Mouse (Mus musculus): ENCODE data around the gene Ndufs1. TPM values are rescaled to one million over a fixed set of nuclear protein-coding genes. Genes with fewer than 3 reads are reported as not detected.

Ndufs1 gene
- polyA plus RNA-seq, 1 experiment from 2014 or later, result 132 TPM

- ATAC-seq (ENCODE audit: insufficient read depth) (no peak), DNase-seq (peak; percentile 53)
- WGBS, result 17% methylated on average over 3 of the region's 3 CpGs
- Histone ChIP-seq H3K27ac (ENCODE audit: low read depth) (peak overlapping the region; percentile 100), H3K36me3 (ENCODE audit: insufficient read depth) (peaks cover 22% of the 10 kb centered on the region), H3K27me3 (ENCODE audit: insufficient read depth, low read length) (no peaks in the 10 kb centered on the region), H3K9ac (peak overlapping the region; percentile 100), H3K4me1 (ENCODE audit: insufficient read depth) (peaks cover 8% of the 10 kb centered on the region; the same call in 1 of the 2 replicates), H3K9me3 (ENCODE audit: low read depth, low read length) (no peaks in the 10 kb centered on the region), H3K4me2 (peak overlapping the region; percentile 77), H3K4me3 (ENCODE audit: low read depth, low read length) (peak overlapping the region; percentile 91)
- no peak for TF ChIP-seq CTCF (IDR thresholded peaks at IDR 0.05; ENCODE audit: low read depth)
These were observed 61.1 kb downstream of the Ndufs1 start for GRCm38 (mm10) chr1:63115540-63115939.

- Histone ChIP-seq H3K27me3 (ENCODE audit: insufficient read depth, low read length) (no peaks in the 10 kb centered on the region), H3K4me3 (ENCODE audit: low read depth, low read length) (peak overlapping the region; percentile 91), H3K36me3 (ENCODE audit: insufficient read depth) (peaks cover 18% of the 10 kb centered on the region), H3K27ac (ENCODE audit: low read depth) (peak overlapping the region; percentile 100), H3K9ac (peak overlapping the region; percentile 100), H3K9me3 (ENCODE audit: low read depth, low read length) (no peaks in the 10 kb centered on the region), H3K4me2 (peak overlapping the region; percentile 77), H3K4me1 (ENCODE audit: insufficient read depth) (peaks cover 10% of the 10 kb centered on the region; the same call in 1 of the 2 replicates)
- WGBS, result 8% methylated on average over 4 of the region's 4 CpGs
- DNase-seq, result peak; percentile 24
- no peak for TF ChIP-seq CTCF (IDR thresholded peaks at IDR 0.05; ENCODE audit: low read depth)
- no peak for ATAC-seq (ENCODE audit: insufficient read depth)
These were observed 61.5 kb downstream of the Ndufs1 start for GRCm38 (mm10) chr1:63115096-63115495.

GRCm38 (mm10) chr1:63114136-63114781, 62.4 kb downstream of the Ndufs1 start, which contains the start of gene Ino80d:
Gene Ino80d, minus strand, starts transcription at chr1:63114667.
- DNase-seq (peak; percentile 90), ATAC-seq (ENCODE audit: insufficient read depth) (peak; percentile 92)
- Histone ChIP-seq H3K27me3 (ENCODE audit: insufficient read depth, low read length) (no peaks in the 10 kb centered on the region), H3K4me1 (ENCODE audit: insufficient read depth) (peaks cover 10% of the 10 kb centered on the region; the same call in 1 of the 2 replicates), H3K9me3 (ENCODE audit: low read depth, low read length) (no peaks in the 10 kb centered on the region), H3K27ac (ENCODE audit: low read depth) (peak within 1 kb of the TSS; percentile 100), H3K4me3 (ENCODE audit: low read depth, low read length) (peak within 1 kb of the TSS; percentile 91), H3K9ac (peak within 1 kb of the TSS; percentile 100), H3K36me3 (ENCODE audit: insufficient read depth) (peaks cover 10% of the 10 kb centered on the region), H3K4me2 (peak within 1 kb of the TSS; percentile 77)
- TF ChIP-seq CTCF (IDR thresholded peaks at IDR 0.05; ENCODE audit: low read depth), result peak; percentile 71
- WGBS, result under 1% methylated on average over 40 of the region's 42 CpGs

- H3K36me3 ChIP-seq (ENCODE audit: insufficient read depth), result peaks cover 6% of the 10 kb centered on the region
- ATAC-seq (ENCODE audit: insufficient read depth), result peak; percentile 56
- WGBS, result under 1% methylated on average over 74 of the region's 92 CpGs
- no peaks in the 10 kb centered on the region for H3K27me3 ChIP-seq (ENCODE audit: insufficient read depth, low read length)
- peak overlapping the region; percentile 77 for H3K4me2 ChIP-seq
- no peaks in the 10 kb centered on the region for H3K9me3 ChIP-seq (ENCODE audit: low read depth, low read length)
- DNase-seq, result peak; percentile 60
- peak overlapping the region; percentile 100 for H3K9ac ChIP-seq
- no peak for TF ChIP-seq CTCF (IDR thresholded peaks at IDR 0.05; ENCODE audit: low read depth)
- peak overlapping the region; percentile 100 for H3K27ac ChIP-seq (ENCODE audit: low read depth)
- peak overlapping the region; percentile 91 for H3K4me3 ChIP-seq (ENCODE audit: low read depth, low read length)
- H3K4me1 ChIP-seq (ENCODE audit: insufficient read depth), result peaks cover 10% of the 10 kb centered on the region; the same call in 1 of the 2 replicates
These were observed 63.1 kb downstream of the Ndufs1 start for GRCm38 (mm10) chr1:63113274-63114135.

GRCm38 (mm10) chr1:63112865-63113261, 63.8 kb downstream of the Ndufs1 start:
- H3K36me3 ChIP-seq (ENCODE audit: insufficient read depth), result no peaks in the 10 kb centered on the region
- H3K9ac ChIP-seq, result peak overlapping the region; percentile 100
- 2% methylated on average over 11 of the region's 11 CpGs for WGBS
- DNase-seq, result peak; percentile 43
- ATAC-seq (ENCODE audit: insufficient read depth), result no peak
- H3K4me3 ChIP-seq (ENCODE audit: low read depth, low read length), result peak overlapping the region; percentile 91
- no peaks in the 10 kb centered on the region for H3K9me3 ChIP-seq (ENCODE audit: low read depth, low read length)
- TF ChIP-seq CTCF (IDR thresholded peaks at IDR 0.05; ENCODE audit: low read depth), result no peak
- peak overlapping the region; percentile 100 for H3K27ac ChIP-seq (ENCODE audit: low read depth)
- H3K27me3 ChIP-seq (ENCODE audit: insufficient read depth, low read length), result no peaks in the 10 kb centered on the region
- H3K4me1 ChIP-seq (ENCODE audit: insufficient read depth), result peaks cover 10% of the 10 kb centered on the region; the same call in 1 of the 2 replicates
- peak overlapping the region; percentile 77 for H3K4me2 ChIP-seq

GRCm38 (mm10) chr1:63112151-63112864, 64.3 kb downstream of the Ndufs1 start:
- WGBS, result 42% methylated on average over 8 of the region's 8 CpGs
- Histone ChIP-seq H3K9ac (peak overlapping the region; percentile 100), H3K27me3 (ENCODE audit: insufficient read depth, low read length) (no peaks in the 10 kb centered on the region), H3K4me3 (ENCODE audit: low read depth, low read length) (peak overlapping the region; percentile 91), H3K4me1 (ENCODE audit: insufficient read depth) (peaks cover 10% of the 10 kb centered on the region; the same call in 1 of the 2 replicates), H3K9me3 (ENCODE audit: low read depth, low read length) (no peaks in the 10 kb centered on the region), H3K27ac (ENCODE audit: low read depth) (peak overlapping the region; percentile 100; the same call in 1 of the 2 replicates), H3K36me3 (ENCODE audit: insufficient read depth) (no peaks in the 10 kb centered on the region), H3K4me2 (peak overlapping the region; percentile 77)
- ATAC-seq (ENCODE audit: insufficient read depth) (no peak), DNase-seq (no peak)
- no peak for TF ChIP-seq CTCF (IDR thresholded peaks at IDR 0.05; ENCODE audit: low read depth)
